Mouse (Mus musculus): ENCODE measurements around the gene Fancd2.

DNA sequence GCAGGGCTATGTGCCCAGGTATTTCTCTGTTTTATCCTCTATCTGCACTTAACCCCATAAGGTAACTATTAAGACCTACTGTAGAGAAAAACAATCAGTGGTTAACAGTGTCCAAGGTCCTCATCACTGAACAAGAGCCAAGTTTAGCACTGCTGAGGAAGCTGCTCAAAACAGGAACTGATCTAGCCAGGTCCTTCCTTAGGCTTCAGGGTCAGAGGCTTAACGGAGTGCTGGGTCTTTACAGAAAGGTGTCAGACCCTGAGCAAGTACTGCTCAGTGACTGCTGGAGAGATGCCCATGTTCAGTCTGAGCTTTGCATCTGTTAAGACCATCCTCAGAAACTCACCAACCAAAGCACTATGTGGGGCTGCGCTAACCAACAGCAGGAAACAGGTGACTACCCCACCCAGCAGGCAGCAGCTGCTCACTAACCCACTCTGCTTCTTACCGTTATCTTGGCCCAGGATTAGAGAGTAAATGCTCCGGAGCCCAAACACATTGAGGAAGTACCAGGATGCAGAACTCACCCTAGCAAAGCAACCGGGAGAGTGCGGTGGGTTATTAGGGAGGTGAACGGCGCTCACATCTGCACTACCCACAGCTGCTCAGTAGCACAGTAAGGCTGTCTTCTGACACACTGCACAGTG is 13.9 kb upstream of the Fancd2 start:
- TF ChIP-seq POLR2A (IDR thresholded peaks at IDR 0.05; ENCODE audit: extremely low read depth, insufficient read depth, low read length) (no peak), CTCF (IDR thresholded peaks at IDR 0.05; ENCODE audit: low read depth, low read length) (no peak)

Measured in liver, adult 2 months (tissue).